In the genomic region with DNA sequence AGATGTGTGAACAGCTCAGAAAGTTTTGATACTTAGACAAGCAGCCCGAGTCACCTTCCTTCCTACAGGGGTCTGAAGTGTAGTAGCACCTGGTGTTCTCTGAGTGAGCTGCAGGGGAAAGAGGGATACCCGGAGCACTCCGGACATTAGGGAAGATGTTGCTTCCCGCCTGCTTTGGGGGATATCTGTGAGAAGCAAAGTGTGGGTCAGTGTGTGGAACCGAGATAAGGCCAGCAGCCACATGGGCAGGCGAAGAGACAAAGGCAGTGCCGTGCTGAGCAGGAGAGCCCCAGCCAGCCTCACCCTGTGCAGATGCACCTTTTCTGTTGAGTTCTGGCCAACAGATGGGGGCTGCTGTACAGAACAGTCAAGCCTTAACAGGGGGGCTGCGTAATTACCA, we compare ENCODE assay signal across 20 mouse cellular contexts. TPM values are rescaled to one million over a fixed set of nuclear protein-coding genes. Genes with fewer than 3 reads are reported as not detected.
A peak's percentile ranks its signal among the peaks of the same experiment; 100 is the strongest.
DNase-seq lines count a peak whose midpoint lies in the region; ATAC-seq and TF ChIP-seq lines count a peak whose summit lies in the region.
"Had no signal": no experiment of that assay in that cellular context is flagged by ENCODE, and none has a peak within 500 bp of the region (broad histone marks: within the 10 kb centered on the region; RNA-seq: fewer than 3 reads in every experiment).

No protein-coding gene starts in this region.

- H3K9me3 ChIP-seq in heart, embryonic 10.5 days: no peaks in the 10 kb centered on the region
- H3K9me3 ChIP-seq in G1E (replicated peaks): no peaks in the 10 kb centered on the region
- H3K9me3 ChIP-seq: embryonic facial prominence, embryonic 10.5 days; hindbrain, embryonic 15.5 days; midbrain, embryonic 15.5 days had no signal

- no peak overlapping the region for H3K4me3 ChIP-seq in heart, embryonic 10.5 days
- peak overlapping the region; percentile 61 for H3K4me3 ChIP-seq in G1E (ENCODE audit: low read depth, low read length)
- H3K4me3 ChIP-seq: embryonic facial prominence, embryonic 10.5 days; hindbrain, embryonic 15.5 days; midbrain, embryonic 15.5 days had no signal

- H3K36me3 ChIP-seq in heart, embryonic 10.5 days: peaks cover 83% of the 10 kb centered on the region
- H3K36me3 ChIP-seq in G1E (replicated peaks): peaks cover 88% of the 10 kb centered on the region

- 79% methylated on average over 8 of the region's 8 CpGs for WGBS in heart, embryonic 10.5 days

- DNase-seq in heart, embryonic 10.5 days (ENCODE audit: low spot score): peak; percentile 93
- DNase-seq in heart, postnatal 25 days (ENCODE audit: low spot score): no peak
- DNase-seq in G1E (ENCODE audit: low spot score) (peak; percentile 71), liver (peak; percentile 85)
- DNase-seq in natural killer cell, adult 2 months (ENCODE audit: low spot score in 2 of 2): no peak
- no peak for DNase-seq in adrenal gland, adult (ENCODE audit: inconsistent age in 2 of 2, low spot score in 1 of 2)
- DNase-seq: adrenal gland, adult 8-10 months; B cell, adult 2 months; cerebellum, postnatal 10 days; heart, postnatal 10 days; kidney, adult 2 months; layer of hippocampus, postnatal 36 days; lung, adult 18-20 months; right cerebral cortex, postnatal 4 days; thymus, postnatal 36 days had no signal

- no peaks in the 10 kb centered on the region for H3K27me3 ChIP-seq in heart, embryonic 10.5 days (ENCODE audit: insufficient read depth, poor library complexity, severe bottlenecking)
- H3K27me3 ChIP-seq in G1E (ENCODE audit: insufficient read depth, low read length): no peaks in the 10 kb centered on the region
- H3K27me3 ChIP-seq: hindbrain, embryonic 15.5 days; midbrain, embryonic 15.5 days had no signal

- intact Hi-C loops in heart, postnatal 25 days (cut with DNase I): no loop called here

- peak overlapping the region; percentile 39; the same call in 1 of the 2 replicates for H3K27ac ChIP-seq in heart, embryonic 10.5 days
- H3K27ac ChIP-seq: embryonic facial prominence, embryonic 10.5 days; hindbrain, embryonic 15.5 days; macrophage; midbrain, embryonic 15.5 days had no signal

- TF ChIP-seq CTCF in G1E (IDR thresholded peaks at IDR 0.05; ENCODE audit: low read depth, low read length): no peak

- ATAC-seq in G1E (ENCODE audit: extremely low read depth, insufficient number of reproducible peaks, low FRiP score, poor library complexity, severe bottlenecking): peak; percentile 76
- ATAC-seq in megakaryocyte progenitor cell, adult 5-6 weeks (replicated peaks; ENCODE audit: poor library complexity): peak; percentile 90
- ATAC-seq: midbrain, embryonic 15.5 days had no signal

- 0 out of 2 replicates have a peak, but pooled peaks cover 3% of the 10 kb centered on the region for H3K4me1 ChIP-seq in heart, embryonic 10.5 days
- H3K4me1 ChIP-seq in G1E (ENCODE audit: insufficient read depth, low read depth, low read length): peaks cover 82% of the 10 kb centered on the region
- H3K4me1 ChIP-seq: embryonic facial prominence, embryonic 10.5 days; hindbrain, embryonic 15.5 days; midbrain, embryonic 15.5 days had no signal

RNA-seq across cellular contexts. Expression of a gene that starts 26.1 kb away (rescaled TPM):
- 23.0 and 26.0 TPM in 2 replicates for polyA plus RNA-seq in heart, embryonic 10.5 days (2016; fragmentation: Nextera tagmentation; extraction: Ambion mirVana)
- 10 to 100 TPM; 21.8 to 23.9 TPM for total RNA-seq in heart, postnatal 25 days (2021)
- total RNA-seq in G1E (2014; fragmentation: Nextera tagmentation) (67.4 and 90.4 TPM in 2 replicates), G1E (2017) (22.4 and 24.4 TPM in 2 replicates)
- 10.0 and 13.2 TPM in 2 replicates for polyA plus RNA-seq in G1E (2012)
- total RNA-seq in megakaryocyte progenitor cell, adult 5-6 weeks (2015): 25.5 and 37.4 TPM in 2 replicates
- total RNA-seq in megakaryocyte progenitor cell, adult 5-6 weeks (2017): 17.9 and 25.3 TPM in 2 replicates

RNA-seq across cellular contexts. Expression of a gene that starts 44.8 kb away (rescaled TPM):
- polyA plus RNA-seq in heart, embryonic 10.5 days (2016; fragmentation: Nextera tagmentation; extraction: Ambion mirVana): 71.2 and 90.0 TPM in 2 replicates
- total RNA-seq in heart, postnatal 25 days (2021): 10 to 100 TPM; 57.2 to 61.3 TPM
- total RNA-seq in G1E (2014; fragmentation: Nextera tagmentation): 41.5 and 48.2 TPM in 2 replicates
- total RNA-seq in G1E (2017): 32.1 and 37.8 TPM in 2 replicates
- polyA plus RNA-seq in G1E (2012): 16.8 and 18.4 TPM in 2 replicates
- 31.5 and 39.0 TPM in 2 replicates for total RNA-seq in megakaryocyte progenitor cell, adult 5-6 weeks (2015)
- 18.7 and 18.9 TPM in 2 replicates for total RNA-seq in megakaryocyte progenitor cell, adult 5-6 weeks (2017)

RNA-seq across cellular contexts. Expression of a gene that starts 45.1 kb away (rescaled TPM):
- polyA plus RNA-seq in heart, embryonic 10.5 days (2016; fragmentation: Nextera tagmentation; extraction: Ambion mirVana): 16.5 and 17.4 TPM in 2 replicates
- 10 to 100 TPM; 15.1 to 17.8 TPM for total RNA-seq in heart, postnatal 25 days (2021)
- total RNA-seq in G1E (2014; fragmentation: Nextera tagmentation) (11.6 and 16.2 TPM in 2 replicates), G1E (2017) (6.7 and 7.6 TPM in 2 replicates)
- polyA plus RNA-seq in G1E (2012): 26.5 and 27.9 TPM in 2 replicates
- 10.5 and 11.8 TPM in 2 replicates for total RNA-seq in megakaryocyte progenitor cell, adult 5-6 weeks (2015)
- total RNA-seq in megakaryocyte progenitor cell, adult 5-6 weeks (2017): 7.4 and 7.7 TPM in 2 replicates

Comparison
In these comparisons a context has a peak if more than half of its experiments do, and no peak if none do; other contexts are left out.
1. DNase-seq: peak in heart, embryonic 10.5 days (single experiment), G1E (single experiment) and liver (single experiment); none in heart, postnatal 25 days (single experiment), natural killer cell, adult 2 months (0 of 2) and adrenal gland, adult (0 of 2).